Mouse (Mus musculus): ENCODE data around the gene Fcrls.

The Fcrls gene

DNA sequence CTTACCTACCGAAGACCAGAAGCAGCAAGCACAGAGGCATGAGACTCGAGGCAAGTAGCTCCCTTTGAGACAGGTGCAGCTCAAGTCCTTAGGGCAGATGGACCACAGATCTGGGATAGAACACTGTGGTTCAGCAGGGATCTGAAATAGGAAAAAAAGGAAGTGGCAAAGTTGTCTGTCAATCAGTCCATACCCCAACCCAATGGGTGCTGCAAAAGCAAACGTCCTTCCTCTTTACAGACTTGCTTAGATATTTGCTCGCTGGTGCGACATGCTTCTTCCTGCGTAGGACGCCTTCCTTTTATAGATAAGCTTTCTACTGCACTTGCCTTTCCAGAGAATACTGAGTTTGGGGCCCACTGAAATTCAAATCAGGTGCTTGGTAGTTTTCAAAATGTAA lies at the start of gene Fcrls:
Fcrls (minus strand) TSS at position 303 of the 400 bp plus-strand sequence.
- in situ Hi-C loops (cut with MboI; ENCODE audit: low pct_unique_long_range_greater_than_20kb in 1 of 2, low sequenced_read_pairs in 2 of 2, unreplicated experiment in 1 of 2), result no loop called here

DNA sequence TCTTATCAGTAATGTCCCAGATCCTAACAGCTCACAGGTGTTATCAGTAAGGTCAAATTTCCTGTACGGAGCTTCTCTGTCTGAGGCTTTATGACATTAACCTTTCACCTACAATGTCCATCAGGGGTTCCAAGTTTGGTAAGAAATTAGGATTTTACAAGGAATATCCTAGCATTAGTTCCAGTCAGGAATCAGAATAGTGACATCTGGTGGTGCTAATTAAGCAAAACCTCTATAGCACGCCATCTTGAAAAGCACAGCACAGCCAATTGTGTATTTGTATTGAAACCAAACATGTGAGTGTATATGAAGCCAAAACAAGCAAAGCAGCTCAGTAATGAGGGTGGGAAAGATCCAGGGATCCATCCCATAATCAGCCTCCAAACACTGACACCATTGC lies 46.4 kb upstream of the Fcrls start:
- in situ Hi-C loops (cut with MboI; ENCODE audit: low pct_unique_long_range_greater_than_20kb in 1 of 2, low sequenced_read_pairs in 2 of 2, unreplicated experiment in 1 of 2), result no loop called here

DNA sequence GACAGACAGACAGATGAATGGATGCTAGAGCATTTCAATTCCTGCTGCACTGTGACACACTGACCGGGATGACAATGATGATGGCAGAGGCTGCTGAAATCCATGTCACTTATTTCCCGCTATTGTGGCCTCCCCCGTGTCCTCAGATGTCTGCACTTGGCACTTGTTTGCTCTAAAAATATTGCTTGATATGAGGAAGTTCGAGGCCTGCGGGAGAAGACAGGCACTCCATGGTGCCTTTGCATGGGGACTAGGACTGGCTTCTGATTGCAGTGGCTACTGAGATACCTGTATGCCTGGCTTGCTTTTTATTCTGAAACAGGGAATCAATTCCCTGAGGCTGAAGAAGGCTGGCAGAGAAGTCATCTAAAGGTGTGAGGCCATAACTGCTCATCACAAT lies 36.4 kb upstream of the Fcrls start:
- in situ Hi-C loops (cut with MboI; ENCODE audit: low pct_unique_long_range_greater_than_20kb in 1 of 2, low sequenced_read_pairs in 2 of 2, unreplicated experiment in 1 of 2), result no loop called here

DNA sequence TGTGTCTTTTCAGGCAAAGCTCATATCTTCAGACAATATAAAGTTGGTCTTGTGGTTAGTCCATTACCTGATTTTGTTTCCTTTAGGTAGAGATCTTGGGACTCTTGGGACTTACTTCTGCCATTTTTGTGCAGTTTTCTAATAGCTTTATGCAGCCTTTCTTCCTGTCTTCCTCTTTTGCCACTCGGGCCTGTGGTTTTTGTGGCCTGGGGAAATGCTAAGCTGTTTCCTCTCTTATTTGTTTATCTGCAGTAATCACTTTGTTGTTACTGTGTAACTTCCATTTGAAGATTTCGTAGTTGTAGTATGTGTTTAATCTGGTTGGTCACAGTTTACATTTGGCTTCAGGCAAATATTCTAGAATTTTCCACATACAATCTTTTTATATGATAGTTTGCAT lies 10.8 kb upstream of the Fcrls start:
- in situ Hi-C loops (cut with MboI; ENCODE audit: low pct_unique_long_range_greater_than_20kb in 1 of 2, low sequenced_read_pairs in 2 of 2, unreplicated experiment in 1 of 2), result no loop called here

DNA sequence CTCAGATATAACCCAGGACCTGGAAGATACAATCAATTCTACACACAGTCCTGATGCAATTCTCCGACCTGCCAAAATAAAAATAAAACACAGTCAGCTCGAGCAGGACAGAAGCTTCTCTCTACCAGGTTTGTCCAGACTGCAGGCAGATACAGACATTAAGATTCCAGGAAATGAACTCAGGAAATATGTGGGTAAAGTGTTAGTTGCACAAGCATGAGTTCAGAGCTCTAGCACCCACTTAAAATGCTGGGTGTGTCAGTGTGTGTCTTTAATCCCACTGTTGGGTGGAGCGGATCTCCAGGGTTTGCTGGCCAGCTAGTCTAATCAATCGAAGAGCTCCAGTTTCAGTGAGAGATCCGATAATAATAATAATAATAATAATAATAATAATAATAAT lies 3.0 kb upstream of the Fcrls start:
- in situ Hi-C loops (cut with MboI; ENCODE audit: low pct_unique_long_range_greater_than_20kb in 1 of 2, low sequenced_read_pairs in 2 of 2, unreplicated experiment in 1 of 2), result no loop called here

DNA sequence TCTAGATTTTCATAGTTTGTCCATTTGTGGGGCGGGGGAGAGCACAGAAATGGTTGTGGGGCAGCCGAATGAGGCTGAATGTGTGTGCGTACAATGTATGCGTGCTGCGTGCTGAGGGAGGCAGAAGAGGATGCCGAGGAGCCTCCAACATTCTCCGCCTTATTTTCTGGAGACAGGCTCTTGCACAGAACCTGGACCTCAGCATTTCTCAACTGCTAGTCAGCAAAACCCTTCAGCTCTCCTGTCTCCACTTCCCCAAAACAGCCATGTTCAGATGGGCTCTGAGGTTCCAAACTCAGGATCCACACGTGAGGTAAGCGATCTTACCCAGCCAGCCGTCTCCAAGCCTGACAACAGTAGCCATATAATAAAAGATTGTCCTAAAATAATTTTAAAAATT lies 8.3 kb downstream of the Fcrls start:
- in situ Hi-C loops (cut with MboI; ENCODE audit: low pct_unique_long_range_greater_than_20kb in 1 of 2, low sequenced_read_pairs in 2 of 2, unreplicated experiment in 1 of 2), result no loop called here

DNA sequence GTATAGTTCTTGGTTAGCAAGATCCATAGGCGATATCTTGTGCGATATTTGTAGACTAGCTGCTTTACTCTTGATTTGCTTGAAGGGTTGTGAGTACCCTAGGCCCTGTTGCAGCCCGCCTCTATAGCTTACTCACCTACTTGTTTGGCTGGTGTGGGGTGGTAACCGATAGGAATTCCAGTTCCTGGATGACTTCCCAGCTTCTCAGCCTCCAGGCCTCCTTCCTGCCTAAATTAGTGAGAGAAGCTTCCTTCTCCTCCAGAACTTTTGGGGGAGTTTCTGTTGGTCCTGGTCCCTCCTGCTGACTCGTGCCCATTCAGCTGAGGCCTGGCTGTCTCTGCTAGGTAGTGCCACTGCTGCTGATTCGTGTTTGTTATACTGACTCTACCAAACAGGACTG lies 14.0 kb downstream of the Fcrls start:
- in situ Hi-C loops (cut with MboI; ENCODE audit: low pct_unique_long_range_greater_than_20kb in 1 of 2, low sequenced_read_pairs in 2 of 2, unreplicated experiment in 1 of 2), result no loop called here

DNA sequence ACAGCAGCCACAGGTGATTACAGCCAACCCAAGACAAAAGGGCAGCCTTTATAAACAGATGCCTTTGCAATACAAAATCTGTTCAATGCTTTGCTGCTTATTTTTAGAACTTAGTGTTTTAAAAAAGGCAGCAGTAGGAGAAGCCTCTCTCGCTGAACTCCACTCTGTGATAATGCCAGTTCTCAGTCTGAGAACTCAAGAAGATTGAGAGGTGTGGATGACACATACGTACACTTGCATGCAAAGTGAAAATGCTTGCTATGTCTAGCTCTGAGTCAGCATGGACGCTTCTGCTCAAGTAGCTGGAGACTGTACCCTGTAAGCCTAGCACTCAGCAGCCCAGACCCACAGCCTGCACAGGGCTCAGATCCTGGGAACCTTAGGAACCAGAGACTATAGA lies 16.2 kb downstream of the Fcrls start:
- in situ Hi-C loops (cut with MboI; ENCODE audit: low pct_unique_long_range_greater_than_20kb in 1 of 2, low sequenced_read_pairs in 2 of 2, unreplicated experiment in 1 of 2), result no loop called here

DNA sequence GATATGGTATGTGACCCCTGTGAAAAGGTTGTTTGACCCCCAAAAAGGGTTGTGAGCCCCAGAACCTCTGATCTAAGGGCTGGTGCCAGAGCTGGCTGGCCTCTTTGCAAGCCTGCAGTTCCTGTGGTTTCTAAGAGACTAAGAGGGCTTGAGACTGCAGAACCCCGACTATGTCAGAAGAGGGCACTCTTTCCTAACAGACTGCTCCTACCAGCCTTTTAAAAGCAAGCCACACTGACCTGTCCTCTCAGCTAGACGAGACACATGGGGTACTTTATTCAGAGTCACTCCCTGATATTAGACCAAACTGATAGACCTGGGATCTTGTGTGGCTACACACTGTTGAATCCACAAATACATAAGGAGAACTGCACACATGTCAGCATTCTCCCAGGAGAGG lies 19.9 kb downstream of the Fcrls start:
- in situ Hi-C loops (cut with MboI; ENCODE audit: low pct_unique_long_range_greater_than_20kb in 1 of 2, low sequenced_read_pairs in 2 of 2, unreplicated experiment in 1 of 2), result loop anchor here (5.0 kb wide), 1 partner anchor 259 kb away; no protein-coding TSS in a partner anchor

DNA sequence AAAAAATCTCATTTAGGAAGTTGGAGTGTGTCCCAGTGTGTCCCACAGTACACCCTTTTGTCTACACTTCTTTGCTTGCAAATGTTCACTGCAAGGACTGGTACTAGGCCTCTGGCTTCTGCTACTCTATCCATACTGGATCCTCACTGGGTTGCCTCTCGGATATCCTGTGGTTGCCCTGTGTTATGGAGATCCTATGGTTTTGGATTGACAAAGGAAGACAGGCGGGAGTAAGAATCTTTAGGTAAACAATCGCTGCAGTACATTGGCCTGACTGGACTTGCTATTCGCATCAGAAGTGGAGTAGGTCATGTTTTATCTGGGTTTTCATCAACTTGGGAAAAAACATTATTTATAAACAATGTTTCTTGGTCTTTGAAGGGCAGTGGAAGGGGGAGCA lies 22.6 kb downstream of the Fcrls start:
- in situ Hi-C loops (cut with MboI; ENCODE audit: low pct_unique_long_range_greater_than_20kb in 1 of 2, low sequenced_read_pairs in 2 of 2, unreplicated experiment in 1 of 2), result loop anchor here (5.0 kb wide), 1 partner anchor 261 kb away; no protein-coding TSS in a partner anchor

DNA sequence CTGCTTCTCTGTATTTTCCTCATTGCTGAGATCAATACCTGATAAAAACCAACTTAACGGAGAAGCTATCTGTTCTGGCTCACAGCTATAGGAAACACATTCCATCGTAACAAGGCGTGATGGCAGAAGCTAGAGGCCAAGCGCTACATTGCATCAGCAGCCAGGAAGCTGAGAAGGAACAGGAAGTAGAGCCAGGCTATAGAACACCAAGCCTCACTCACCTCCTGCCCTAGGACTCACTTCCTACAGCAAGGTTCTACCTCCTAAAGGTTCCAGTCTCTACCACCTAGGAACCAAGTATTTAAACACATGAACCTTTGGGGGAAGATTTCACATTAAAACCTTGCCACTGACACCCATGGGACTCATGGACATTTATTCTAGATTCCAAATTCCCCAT lies 39.9 kb downstream of the Fcrls start:
- in situ Hi-C loops (cut with MboI; ENCODE audit: low pct_unique_long_range_greater_than_20kb in 1 of 2, low sequenced_read_pairs in 2 of 2, unreplicated experiment in 1 of 2), result no loop called here

DNA sequence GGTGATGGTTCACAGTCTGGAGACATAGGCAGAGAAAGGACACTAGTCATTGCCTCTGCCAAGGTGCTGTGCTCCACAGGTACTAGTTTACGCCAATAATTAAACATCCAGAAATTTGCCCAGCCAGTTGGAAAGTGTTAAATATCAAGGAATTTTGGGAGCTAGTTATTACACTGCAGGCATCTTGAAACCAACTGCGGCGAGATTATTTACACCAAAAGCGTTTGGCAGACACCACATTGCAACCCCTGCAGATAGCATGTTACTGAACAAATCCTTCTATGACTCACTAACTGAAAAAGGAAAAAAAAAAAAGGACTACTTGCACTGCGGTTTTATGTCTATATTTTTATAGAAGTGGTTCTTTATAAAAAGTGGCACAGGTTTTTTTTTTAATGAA lies 41.2 kb downstream of the Fcrls start:
- in situ Hi-C loops (cut with MboI; ENCODE audit: low pct_unique_long_range_greater_than_20kb in 1 of 2, low sequenced_read_pairs in 2 of 2, unreplicated experiment in 1 of 2), result no loop called here

DNA sequence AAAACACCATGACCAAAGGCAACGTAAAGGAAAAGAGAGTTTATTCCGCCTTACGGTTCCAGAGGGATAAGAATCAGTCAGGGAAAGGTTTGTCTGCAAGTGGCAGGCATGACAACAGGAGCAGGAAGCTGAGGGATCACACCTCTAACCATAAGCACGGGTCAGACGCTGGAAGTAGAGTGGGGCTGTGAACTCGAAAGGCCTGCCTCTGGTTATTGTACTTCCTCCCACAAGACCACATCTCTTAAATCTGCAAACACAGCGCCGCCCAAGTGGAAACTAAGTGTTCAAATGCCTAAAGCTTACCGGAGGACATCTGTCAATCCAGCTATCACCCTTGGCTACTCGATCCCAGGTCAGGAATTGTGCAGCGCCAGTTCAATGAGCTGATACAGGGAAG lies 48.4 kb downstream of the Fcrls start:
- in situ Hi-C loops (cut with MboI; ENCODE audit: low pct_unique_long_range_greater_than_20kb in 1 of 2, low sequenced_read_pairs in 2 of 2, unreplicated experiment in 1 of 2), result no loop called here

DNA sequence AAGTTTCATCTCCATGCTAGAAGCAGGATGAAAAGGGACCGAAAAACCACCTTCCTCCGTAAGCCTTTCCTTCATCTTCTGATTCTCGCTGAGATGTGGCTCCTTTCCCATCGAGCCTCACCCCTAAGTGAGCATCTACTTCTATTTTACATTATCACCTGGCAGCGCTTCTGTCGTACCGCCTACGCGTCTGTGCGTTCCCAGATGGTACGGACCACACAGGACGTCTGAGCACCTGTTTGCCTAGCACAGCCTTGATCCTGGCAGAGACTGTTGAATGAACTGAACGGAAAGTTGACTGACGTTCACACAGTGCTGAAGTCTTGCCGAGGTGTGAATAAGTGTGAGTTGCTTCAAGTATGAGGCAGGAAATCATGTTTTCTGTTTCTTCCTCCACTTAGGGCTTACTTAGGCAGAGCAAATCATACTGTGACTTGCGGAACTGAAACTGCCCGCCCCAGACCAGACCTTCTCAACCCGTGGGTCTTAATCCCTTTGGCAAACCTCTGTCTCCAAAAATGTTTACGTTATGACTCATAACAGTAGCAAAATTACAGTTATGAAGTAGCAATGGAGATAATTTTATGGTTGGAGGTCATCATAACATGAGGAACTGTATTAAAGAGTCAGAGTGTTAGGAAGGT lies 49.2 kb downstream of the Fcrls start:
- in situ Hi-C loops (cut with MboI; ENCODE audit: low pct_unique_long_range_greater_than_20kb in 1 of 2, low sequenced_read_pairs in 2 of 2, unreplicated experiment in 1 of 2), result no loop called here

DNA sequence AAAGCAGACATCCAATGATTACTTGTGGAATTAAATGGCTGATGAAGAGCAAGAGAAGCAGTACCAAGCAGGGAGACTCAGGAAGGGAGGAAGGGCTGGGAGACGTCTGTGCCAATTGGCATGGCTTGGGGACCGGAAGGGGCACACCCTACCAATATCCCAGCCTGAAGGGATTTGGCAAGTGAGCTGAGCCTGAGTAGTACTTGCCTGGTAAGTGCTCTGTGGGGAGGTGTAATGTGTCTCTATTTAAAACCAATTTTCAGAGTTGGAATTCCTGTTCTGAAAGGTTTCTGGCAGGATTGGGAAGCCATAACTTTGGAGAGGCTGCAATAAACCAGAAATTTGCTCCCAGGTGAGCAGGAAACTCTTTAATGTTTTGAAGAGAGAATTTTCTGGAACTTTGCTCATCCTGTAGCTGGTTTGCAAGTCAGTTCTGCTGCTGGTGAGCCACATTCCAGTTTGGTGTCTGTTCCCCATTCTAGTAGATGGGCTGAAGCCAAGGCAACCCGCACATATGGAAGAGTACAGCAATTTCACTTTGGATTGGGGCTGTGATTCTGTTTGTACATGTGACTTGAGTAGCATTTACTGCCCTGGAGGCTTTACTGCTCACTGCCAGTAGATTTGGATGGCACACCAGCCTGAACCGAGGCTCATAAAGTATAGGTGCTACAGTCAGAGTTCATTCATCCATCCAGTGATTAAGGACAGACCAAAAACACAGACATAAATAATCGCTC lies 57.0 kb downstream of the Fcrls start:
- in situ Hi-C loops (cut with MboI; ENCODE audit: low pct_unique_long_range_greater_than_20kb in 1 of 2, low sequenced_read_pairs in 2 of 2, unreplicated experiment in 1 of 2), result no loop called here
